Mouse (Mus musculus) lung, adult 2 months (tissue): ENCODE results near the gene Exph5. TPM values are rescaled to one million over a fixed set of nuclear protein-coding genes. Genes with fewer than 3 reads are reported as not detected.
A peak's percentile ranks its signal among the peaks of the same experiment; 100 is the strongest.

Source experiments
- DNase-seq: peaks from one replicate; pipeline ENCODE4 v3.0.0; 2022
- H3K4me1 ChIP-seq: fragments of 200-500 bp; 2 replicates; pipeline ENCODE4 v1.6.1; 2011; ENCODE audit warnings: low read length; ENCODE audit not compliant: control insufficient read depth, insufficient read depth
- H3K4me3 ChIP-seq: fragments of 200-500 bp; replicated peaks from 2 replicates; pipeline ENCODE3; 2011; ENCODE audit warnings: low read depth, mild to moderate bottlenecking, control low read depth, low read length; ENCODE audit errors: extremely low read depth
- CTCF ChIP-seq: fragments of 200-500 bp; IDR thresholded peaks from 2 replicates; pipeline ENCODE4 v1.5.1; 2011; ENCODE audit warnings: mild to moderate bottlenecking, low read length, control low read depth; ENCODE audit not compliant: insufficient read depth
- POLR2A ChIP-seq: fragments of 200-500 bp; IDR thresholded peaks from 2 replicates; pipeline ENCODE4 v1.6.1; 2011; ENCODE audit warnings: low read depth, mild to moderate bottlenecking, control low read depth, low read length, borderline replicate concordance; ENCODE audit errors: extremely low read depth
- WGBS: fragments of 180-500 bp; shearing (Covaris S2); methylation state at CpG from one replicate; pipeline ENCODE4 v1.1.7; 2018; 5-methylcytosine and 5-hydroxymethylcytosine counted together
- polyA plus RNA-seq: library from polyadenylated mRNA; depleted of rRNA; stranded (reverse); fragments of >200 nt; gene quantifications from 2 replicates; pipeline ENCODE4 v1.2.3, GENCODE M21; 2012; rRNA removed

Exph5 gene
- 3.4 and 4.8 TPM in 2 replicates for polyA plus RNA-seq

- TF ChIP-seq CTCF (no peak), POLR2A (peak; percentile 34; the same call in 1 of the 2 replicates)
- 1% methylated on average over 11 of the region's 11 CpGs for WGBS
- Histone ChIP-seq H3K4me1 (peaks cover 2% of the 10 kb centered on the region; the same call in 1 of the 2 replicates), H3K4me3 (peak within 1 kb of the TSS; percentile 54)
- peak; percentile 68 for DNase-seq
Measured at GRCm38 (mm10) chr9:53301269-53301720, at the start of gene Exph5. Gene Exph5, plus strand, starts transcription at chr9:53301670.

GRCm38 (mm10) chr9:53254368-53254767, 47.1 kb upstream of the Exph5 start:
- Histone ChIP-seq H3K4me1 (peaks cover 2% of the 10 kb centered on the region), H3K4me3 (no peak overlapping the region)
- WGBS: 3% methylated on average over 4 of the region's 4 CpGs
- TF ChIP-seq POLR2A: no peak
- peak; percentile 68 for TF ChIP-seq CTCF
- peak; percentile 82 for DNase-seq

DNA sequence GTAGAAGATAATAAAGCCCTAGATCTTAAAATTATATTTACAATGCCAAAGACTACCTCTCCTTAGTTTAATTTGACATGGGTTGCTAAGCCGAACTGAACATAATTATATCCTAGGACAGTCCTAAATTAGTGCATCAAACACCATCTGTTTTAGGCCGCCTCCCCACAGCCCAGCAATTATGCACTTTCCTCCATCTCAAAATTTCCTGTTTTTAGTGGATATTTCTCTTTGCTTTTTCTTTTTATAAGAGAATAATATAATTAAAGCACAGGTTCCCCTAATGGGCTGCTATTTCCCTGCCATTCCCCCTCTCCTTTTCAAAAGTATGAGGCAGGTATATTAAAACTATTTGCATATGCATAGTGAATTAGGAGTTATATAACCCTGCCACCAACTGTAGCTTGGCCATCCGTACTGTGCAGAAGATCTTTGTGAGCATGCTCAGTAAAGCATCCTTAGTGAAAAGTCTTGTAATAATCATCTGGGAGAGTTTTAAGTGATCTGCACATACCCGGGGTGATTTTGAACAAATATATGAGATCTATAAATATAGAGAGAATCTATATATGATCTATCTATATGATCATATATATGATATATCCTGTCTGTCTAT, 44.7 kb upstream of the Exph5 start:
- TF ChIP-seq CTCF: no peak
- no peak for TF ChIP-seq POLR2A
- WGBS: 84% methylated on average over 4 of the region's 4 CpGs
- no peak overlapping the region for H3K4me3 ChIP-seq
- no peak for DNase-seq
- H3K4me1 ChIP-seq: peaks cover 2% of the 10 kb centered on the region

DNA sequence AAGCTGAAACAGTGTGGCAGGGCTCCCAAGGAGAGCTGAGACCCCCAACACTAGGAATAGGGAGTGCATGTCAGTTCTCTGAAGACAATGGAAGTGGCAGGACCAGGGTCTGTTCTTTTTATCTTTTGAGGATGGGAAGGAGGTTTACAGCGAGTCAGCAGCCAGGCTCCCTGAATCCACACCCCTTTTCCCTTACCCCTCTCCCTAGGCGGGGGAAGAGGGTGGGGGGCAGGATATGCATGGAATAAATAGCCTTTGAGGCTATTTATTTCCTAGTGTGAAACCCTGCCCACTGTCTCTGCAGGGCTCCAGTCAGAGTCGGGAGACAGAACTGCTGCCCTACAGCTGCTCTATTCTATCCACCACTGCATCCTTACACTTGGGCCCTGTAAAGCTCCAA, 43.7 kb upstream of the Exph5 start:
- Histone ChIP-seq H3K4me1 (peaks cover 2% of the 10 kb centered on the region), H3K4me3 (no peak overlapping the region)
- WGBS: 8% methylated on average over 3 of the region's 3 CpGs
- DNase-seq: no peak
- no peak for TF ChIP-seq POLR2A
- no peak for TF ChIP-seq CTCF

DNA sequence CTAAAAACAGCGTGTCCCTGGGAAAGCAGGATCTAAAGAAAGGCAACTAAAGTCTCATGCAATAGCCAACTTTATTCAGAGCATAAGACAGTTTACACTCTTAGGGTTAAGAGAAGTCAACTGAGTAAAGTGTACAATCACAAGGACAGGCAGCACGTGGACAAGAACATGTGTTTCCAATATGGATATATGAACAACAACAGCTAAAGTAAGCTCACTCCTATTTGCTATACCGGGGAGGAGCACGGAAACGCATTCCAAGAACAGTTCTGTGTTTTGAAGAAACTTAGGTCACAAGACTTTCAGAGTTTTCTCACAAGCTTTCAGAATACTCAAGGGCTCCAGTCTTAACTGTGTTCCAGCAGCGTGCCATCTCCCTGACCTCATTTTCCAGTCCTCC, 43.3 kb upstream of the Exph5 start:
- TF ChIP-seq CTCF: no peak
- no peak for TF ChIP-seq POLR2A
- peaks cover 2% of the 10 kb centered on the region for H3K4me1 ChIP-seq
- WGBS: 33% methylated on average over 6 of the region's 6 CpGs
- no peak for DNase-seq
- H3K4me3 ChIP-seq: no peak overlapping the region

DNA sequence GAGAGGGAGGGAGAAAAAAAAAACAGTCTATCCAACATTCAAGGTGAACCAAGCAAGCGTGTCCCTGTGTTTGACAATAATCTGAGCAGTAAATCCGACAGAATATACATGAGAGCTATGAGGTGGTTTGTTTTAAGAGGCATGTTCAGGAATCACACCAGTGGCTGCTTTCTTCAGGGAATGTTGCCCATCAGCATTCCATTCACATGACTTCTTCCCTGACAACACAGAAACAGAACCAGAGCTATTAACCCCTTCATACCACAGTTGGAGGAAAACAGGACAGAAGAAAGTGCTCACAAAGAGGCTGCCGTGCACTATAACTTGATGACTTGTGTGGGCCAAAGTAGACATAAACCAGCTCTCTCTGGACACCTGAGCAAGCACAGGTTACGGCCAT, 37.1 kb upstream of the Exph5 start:
- peaks cover 3% of the 10 kb centered on the region for H3K4me1 ChIP-seq
- H3K4me3 ChIP-seq: no peak overlapping the region

DNA sequence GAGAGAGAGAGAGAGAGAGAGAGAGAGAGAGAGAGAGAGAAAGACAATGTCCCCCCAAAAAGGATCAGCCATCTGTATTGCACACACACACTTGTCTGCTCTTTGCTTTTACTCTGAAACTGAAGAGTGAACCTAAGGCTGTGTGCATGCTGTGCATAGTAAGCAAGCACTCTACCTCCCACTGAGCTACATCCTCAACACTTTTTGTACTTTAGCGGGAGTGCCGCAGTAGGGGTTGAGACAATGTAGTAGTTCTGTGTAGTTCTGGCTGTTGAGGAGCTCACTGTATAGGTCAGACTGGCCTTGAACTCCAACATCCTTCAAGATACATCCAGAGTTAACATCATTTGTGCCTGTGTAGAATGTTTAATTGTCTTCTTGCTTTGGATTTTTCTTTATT, 35.9 kb upstream of the Exph5 start:
- WGBS: 77% methylated on average over 2 of the region's 2 CpGs
- Histone ChIP-seq H3K4me3 (no peak overlapping the region), H3K4me1 (peaks cover 5% of the 10 kb centered on the region)
- TF ChIP-seq CTCF (no peak), POLR2A (no peak)
- no peak for DNase-seq

More for the DNA sequence above, 37.1 kb upstream of the Exph5 start:
- DNase-seq: peak; percentile 23
- WGBS: 52% methylated on average over 4 of the region's 4 CpGs
- TF ChIP-seq POLR2A (no peak), CTCF (no peak)

GRCm38 (mm10) chr9:53268036-53268435, 33.4 kb upstream of the Exph5 start:
- Histone ChIP-seq H3K4me3 (no peak overlapping the region), H3K4me1 (peaks cover 5% of the 10 kb centered on the region)
- DNase-seq: no peak
- 42% methylated on average over 5 of the region's 5 CpGs for WGBS
- TF ChIP-seq CTCF (no peak), POLR2A (no peak)

GRCm38 (mm10) chr9:53268731-53269465, 32.6 kb upstream of the Exph5 start:
- Histone ChIP-seq H3K4me1 (peaks cover 5% of the 10 kb centered on the region), H3K4me3 (no peak overlapping the region)
- WGBS: 62% methylated on average over 5 of the region's 5 CpGs
- TF ChIP-seq POLR2A (no peak), CTCF (peak; percentile 19; the same call in 1 of the 2 replicates)
- peak; percentile 25 for DNase-seq

GRCm38 (mm10) chr9:53269466-53269755, 32.1 kb upstream of the Exph5 start:
- no peak for TF ChIP-seq CTCF
- TF ChIP-seq POLR2A: no peak
- H3K4me1 ChIP-seq: peaks cover 3% of the 10 kb centered on the region; the same call in 1 of the 2 replicates
- no peak overlapping the region for H3K4me3 ChIP-seq
- no peak for DNase-seq
- 66% methylated on average over 5 of the region's 5 CpGs for WGBS
